Mouse (Mus musculus) right cerebral cortex, postnatal 36 days (tissue): Measurements from ENCODE around the gene Itga2.

ENCODE experiments used
- DNase-seq, 2 experiments: peaks; one replicate each; pipeline ENCODE4 v3.0.0; 2022; ENCODE audit warnings: low spot score in 2 of 2, mixed read lengths in 1 of 2

Gene Itga2

GRCm38 (mm10) chr13:114822871-114823270 is 109.0 kb downstream of the Itga2 start:
- no peak for DNase-seq

- no peak for DNase-seq
Observed at GRCm38 (mm10) chr13:114818513-114818912, 113.4 kb downstream of the Itga2 start.

- DNase-seq, result peak; percentile 86
Observed at GRCm38 (mm10) chr13:114817751-114818360, 114.0 kb downstream of the Itga2 start, which contains the start of gene Mocs2. TSS of gene Mocs2 (plus strand) at chr13:114818236.

- no peak for DNase-seq
Observed at GRCm38 (mm10) chr13:114809624-114810210, 122.2 kb downstream of the Itga2 start.

- no peak for DNase-seq
Observed at GRCm38 (mm10) chr13:114802971-114803370, 128.9 kb downstream of the Itga2 start.

GRCm38 (mm10) chr13:114801857-114802256 is 130.0 kb downstream of the Itga2 start:
- no peak for DNase-seq

GRCm38 (mm10) chr13:114793250-114794030 is 138.5 kb downstream of the Itga2 start:
- peak; percentile 32 to 42 for DNase-seq

- no peak for DNase-seq
Observed at GRCm38 (mm10) chr13:114791511-114791910, 140.4 kb downstream of the Itga2 start.
